Mouse (Mus musculus): ENCODE results near the gene Surf4.

DNA sequence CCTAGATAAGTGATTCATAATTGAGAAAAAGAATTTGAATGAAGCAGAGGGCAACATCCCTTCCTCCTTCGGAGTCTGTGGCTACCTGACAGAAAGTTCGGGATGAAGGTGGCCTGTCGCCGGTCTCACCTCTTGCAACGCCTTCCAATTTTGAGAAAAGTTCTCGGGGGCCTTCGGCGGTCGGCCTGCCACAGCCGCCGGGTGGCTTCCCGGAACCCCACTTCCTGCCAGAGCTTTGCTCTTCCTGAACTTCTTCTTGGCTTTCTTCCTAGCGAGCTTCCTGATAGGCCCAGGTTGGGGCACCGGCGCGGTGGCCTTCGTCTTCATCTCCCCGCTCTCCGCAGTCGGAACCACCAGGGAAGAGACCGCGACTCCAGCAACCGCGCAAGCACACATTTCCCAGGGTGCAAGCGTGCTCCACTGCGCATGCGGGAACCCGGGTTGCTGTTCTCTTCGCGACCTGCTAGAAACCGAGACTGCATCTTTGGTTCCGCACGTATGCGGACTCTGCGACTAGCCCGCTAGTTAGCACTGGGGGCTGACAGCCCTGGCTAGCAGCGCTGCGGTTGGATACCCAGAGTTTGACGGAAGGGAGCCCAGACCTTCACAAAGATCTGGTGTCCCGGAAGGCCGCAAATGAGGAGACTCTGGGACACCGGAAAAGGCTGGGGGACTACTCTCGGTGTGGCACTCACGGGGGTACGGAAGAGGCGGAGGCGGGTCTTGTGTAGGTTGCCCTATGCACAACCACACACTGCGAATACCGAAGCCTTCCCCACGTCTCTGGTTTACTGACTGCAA is 30.4 kb upstream of the Surf4 start, which contains the start of gene Rexo4:
- TF ChIP-seq CTCF (IDR thresholded peaks at IDR 0.05; ENCODE audit: low read depth), result no peak; the same call in 1 of the 2 replicates
- no peak for TF ChIP-seq EP300 (optimal IDR thresholded peaks at IDR 0.05)
